Mouse (Mus musculus) cerebellum, adult 2 months (tissue): ENCODE results near the gene Syne1.

Experiments used
- CTCF ChIP-seq: fragments of 200-500 bp; IDR thresholded peaks from 2 replicates; pipeline ENCODE4 v1.5.1; 2011; ENCODE audit warnings: low read depth, mild to moderate bottlenecking, control low read depth, low read length, moderate library complexity, borderline replicate concordance; ENCODE audit not compliant: insufficient read depth
- POLR2A ChIP-seq: fragments of 200-500 bp; IDR thresholded peaks from 2 replicates; pipeline ENCODE4 v1.6.1; 2011; ENCODE audit warnings: low read length, control low read depth, borderline replicate concordance; ENCODE audit not compliant: insufficient read depth

GRCm38 (mm10) chr10:5215943-5216342 lies 335.3 kb downstream of the Syne1 start:
- TF ChIP-seq CTCF (no peak), POLR2A (no peak)
